Mouse (Mus musculus): ENCODE measurements around the gene Reck. TPM values are rescaled to one million over a fixed set of nuclear protein-coding genes. Genes with fewer than 3 reads are reported as not detected.

Gene Reck
- 12.8 and 14.6 TPM in 2 replicates for polyA plus RNA-seq (2016; fragmentation: Nextera tagmentation; extraction: Ambion mirVana)

DNA sequence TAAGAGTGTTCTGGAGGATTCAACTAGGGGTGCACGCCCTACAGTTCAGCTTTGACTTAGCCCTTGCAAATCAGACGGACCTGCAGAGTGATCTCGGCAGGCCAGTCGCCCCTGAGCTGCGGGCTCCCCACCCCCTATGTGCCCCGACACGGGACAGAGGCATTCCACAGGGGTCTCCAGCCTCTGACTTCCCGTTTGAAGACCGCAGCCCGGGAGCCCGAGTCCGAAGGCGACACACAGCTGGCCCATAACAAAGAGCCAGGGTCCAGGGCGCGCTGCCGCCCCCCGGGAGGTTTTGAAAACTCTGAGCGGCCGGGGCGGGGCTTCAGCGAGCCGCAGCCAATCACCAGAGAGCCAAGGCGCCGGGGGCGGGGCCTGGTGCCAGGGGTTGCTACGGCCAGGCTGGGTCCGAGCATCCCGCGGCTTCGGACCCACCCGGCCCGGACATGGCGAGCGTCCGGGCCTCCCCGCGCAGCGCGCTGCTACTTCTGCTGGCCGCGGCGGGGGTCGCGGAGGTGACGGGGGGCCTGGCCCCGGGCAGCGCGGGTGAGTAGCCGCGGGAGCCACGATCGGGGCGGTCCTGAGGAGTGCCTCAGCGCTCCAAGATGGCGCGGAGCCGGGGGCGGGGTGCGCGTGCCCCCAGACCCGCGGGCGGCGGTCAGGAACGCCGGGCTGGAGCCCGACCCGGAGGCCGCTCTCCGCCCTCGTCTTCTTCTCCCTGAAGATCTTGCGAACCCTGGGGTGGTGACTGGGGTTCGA is at the start of gene Reck:
Gene Reck, plus strand, starts transcription at position 371 of the 759 bp plus-strand sequence.
- H3K4me2 ChIP-seq = peak within 1 kb of the TSS; percentile 97
- peaks cover 37% of the 10 kb centered on the region for H3K4me1 ChIP-seq (replicated peaks)
- H3K4me3 ChIP-seq = peak within 1 kb of the TSS; percentile 99
- H3K9ac ChIP-seq = peak within 1 kb of the TSS; percentile 89
- under 1% methylated on average over 70 of the region's 73 CpGs for WGBS
- H3K9me3 ChIP-seq (replicated peaks) = no peaks in the 10 kb centered on the region
- no peaks in the 10 kb centered on the region for H3K36me3 ChIP-seq
- H3K27me3 ChIP-seq (replicated peaks) = no peaks in the 10 kb centered on the region
- peak within 1 kb of the TSS; percentile 72 for H3K27ac ChIP-seq (ENCODE audit: poor library complexity, severe bottlenecking)
- ATAC-seq (ENCODE audit: insufficient number of reproducible peaks, low FRiP score) = peak; percentile 91

DNA sequence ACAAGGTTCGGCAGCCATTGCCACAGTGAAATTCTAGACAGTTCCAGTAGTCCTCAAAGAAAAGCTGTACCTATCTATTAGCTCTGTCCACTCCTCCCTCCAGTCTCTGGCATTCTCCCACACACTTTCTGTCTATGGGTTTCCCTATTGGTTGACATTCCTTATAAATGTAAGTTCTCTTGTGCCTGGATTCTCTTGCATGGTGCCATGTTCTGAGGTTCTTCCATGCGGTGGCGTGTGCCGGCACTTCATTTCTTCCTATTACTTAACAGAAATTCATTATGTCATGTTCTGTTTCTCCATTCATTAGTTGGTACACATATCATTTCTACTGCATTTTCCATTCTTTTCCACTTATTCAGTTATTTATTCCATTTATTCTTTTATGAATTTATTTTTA is 46.5 kb upstream of the Reck start:
- H3K4me3 ChIP-seq = no peak overlapping the region
- no peak overlapping the region for H3K9ac ChIP-seq
- H3K27ac ChIP-seq (ENCODE audit: poor library complexity, severe bottlenecking) = no peak overlapping the region
- ATAC-seq (ENCODE audit: insufficient number of reproducible peaks, low FRiP score) = no peak
- no peaks in the 10 kb centered on the region for H3K27me3 ChIP-seq (replicated peaks)
- WGBS = 87% methylated on average over 4 of the region's 4 CpGs
- H3K4me2 ChIP-seq = no peak overlapping the region
- H3K36me3 ChIP-seq = no peaks in the 10 kb centered on the region
- H3K4me1 ChIP-seq (replicated peaks) = peaks cover 2% of the 10 kb centered on the region; the same call in 1 of the 2 replicates
- no peaks in the 10 kb centered on the region for H3K9me3 ChIP-seq (replicated peaks)

DNA sequence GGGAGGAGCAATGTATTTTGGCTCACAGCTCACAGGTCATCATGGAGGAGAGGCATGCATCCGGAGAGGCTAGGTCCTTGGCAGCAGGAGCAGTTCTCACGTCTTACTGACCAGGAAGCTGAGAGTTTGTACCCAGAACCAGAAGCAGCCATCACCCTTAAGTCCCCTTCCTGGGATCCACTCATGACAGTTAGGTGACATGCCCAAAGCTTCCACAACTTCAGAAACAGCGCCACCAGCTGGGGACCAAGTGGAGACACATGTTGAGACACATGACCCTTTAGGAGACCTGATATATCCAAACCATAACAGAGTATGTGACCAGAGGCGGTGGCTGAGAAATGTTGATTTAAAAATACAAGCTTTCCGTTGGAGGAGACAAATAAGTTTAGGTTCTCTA is 43.3 kb upstream of the Reck start:
- no peaks in the 10 kb centered on the region for H3K9me3 ChIP-seq (replicated peaks)
- WGBS = 66% methylated on average over 5 of the region's 5 CpGs
- H3K27me3 ChIP-seq (replicated peaks) = no peaks in the 10 kb centered on the region
- H3K4me3 ChIP-seq = no peak overlapping the region
- H3K27ac ChIP-seq (ENCODE audit: poor library complexity, severe bottlenecking) = no peak overlapping the region
- no peak for ATAC-seq (ENCODE audit: insufficient number of reproducible peaks, low FRiP score)
- H3K4me1 ChIP-seq (replicated peaks) = peaks cover 2% of the 10 kb centered on the region
- no peak overlapping the region for H3K4me2 ChIP-seq
- H3K36me3 ChIP-seq = no peaks in the 10 kb centered on the region
- H3K9ac ChIP-seq = no peak overlapping the region

DNA sequence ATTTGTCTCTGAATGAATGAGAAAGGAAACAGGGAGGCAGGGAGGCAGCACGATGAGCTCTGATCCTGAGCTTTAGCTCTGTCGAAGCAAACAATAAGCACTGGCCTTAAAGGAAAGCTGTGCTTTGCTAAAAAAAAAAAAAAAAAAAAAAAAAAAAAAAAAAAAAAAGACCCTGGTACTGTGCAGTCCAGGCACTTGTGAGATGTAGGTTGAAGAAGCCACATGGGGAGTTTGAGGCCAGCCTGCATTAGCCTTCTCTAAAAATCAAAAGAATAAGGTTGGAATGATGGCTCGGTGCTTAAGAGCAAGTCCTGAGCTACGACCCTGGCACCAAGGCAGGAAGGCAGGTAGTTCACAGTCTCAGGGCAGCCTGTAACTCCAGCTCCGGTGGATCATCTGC is 41.6 kb upstream of the Reck start:
- WGBS = 66% methylated on average over 5 of the region's 5 CpGs

DNA sequence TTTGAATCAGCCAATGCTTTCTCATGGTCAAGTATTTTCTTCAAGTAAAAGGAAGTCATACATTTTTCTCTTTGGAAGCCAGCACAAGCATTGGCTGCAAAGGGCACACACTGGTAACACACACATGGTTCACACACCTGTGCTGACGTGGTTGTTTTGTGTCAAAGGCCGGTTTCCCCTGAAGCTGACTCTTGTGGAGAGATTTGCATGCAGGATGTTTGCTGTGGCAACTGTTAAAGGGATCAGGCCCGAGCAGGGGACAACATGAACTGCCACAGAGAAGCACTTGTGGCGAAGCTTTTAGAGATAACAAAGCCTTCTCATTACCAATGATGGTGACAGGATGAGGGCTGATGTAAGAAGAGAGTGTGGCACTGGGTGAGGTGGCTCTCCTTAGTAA is 40.6 kb upstream of the Reck start:
- Histone ChIP-seq H3K27ac (ENCODE audit: poor library complexity, severe bottlenecking) (no peak overlapping the region), H3K9ac (no peak overlapping the region), H3K4me1 (replicated peaks) (peaks cover 10% of the 10 kb centered on the region), H3K4me3 (no peak overlapping the region), H3K36me3 (no peaks in the 10 kb centered on the region), H3K9me3 (replicated peaks) (no peaks in the 10 kb centered on the region), H3K27me3 (replicated peaks) (no peaks in the 10 kb centered on the region), H3K4me2 (no peak overlapping the region)
- 30% methylated on average over 4 of the region's 4 CpGs for WGBS
- ATAC-seq (ENCODE audit: insufficient number of reproducible peaks, low FRiP score) = no peak

More for the DNA sequence above, 41.6 kb upstream of the Reck start:
- no peak overlapping the region for H3K27ac ChIP-seq (ENCODE audit: poor library complexity, severe bottlenecking)
- no peaks in the 10 kb centered on the region for H3K27me3 ChIP-seq (replicated peaks)
- H3K4me1 ChIP-seq (replicated peaks) = peaks cover 10% of the 10 kb centered on the region
- no peaks in the 10 kb centered on the region for H3K36me3 ChIP-seq
- ATAC-seq (ENCODE audit: insufficient number of reproducible peaks, low FRiP score) = no peak
- H3K9ac ChIP-seq = no peak overlapping the region
- H3K4me2 ChIP-seq = no peak overlapping the region
- H3K4me3 ChIP-seq = no peak overlapping the region
- H3K9me3 ChIP-seq (replicated peaks) = no peaks in the 10 kb centered on the region

DNA sequence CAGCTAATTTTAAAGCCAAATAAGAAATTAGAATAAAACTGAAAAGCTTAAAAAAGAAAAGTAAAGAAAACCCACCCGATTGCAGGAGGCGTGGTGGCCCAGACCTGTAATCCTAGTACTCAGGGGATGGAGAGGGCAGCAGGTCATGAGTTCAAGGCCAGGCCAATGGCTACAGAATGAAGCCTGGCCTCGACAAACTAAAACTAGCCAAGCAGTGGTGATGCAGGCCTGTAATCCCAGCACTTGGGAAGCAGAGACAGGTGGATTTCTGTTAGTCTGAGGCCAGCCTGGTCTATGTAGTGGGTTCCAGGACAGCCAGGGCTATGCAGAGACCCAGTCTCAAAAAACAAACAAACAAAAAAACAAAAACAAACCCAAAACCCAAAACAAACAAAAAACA is 37.0 kb upstream of the Reck start:
- peaks cover 4% of the 10 kb centered on the region for H3K9me3 ChIP-seq (replicated peaks)
- H3K4me1 ChIP-seq (replicated peaks) = peaks cover 10% of the 10 kb centered on the region
- 70% methylated on average over 3 of the region's 3 CpGs for WGBS
- no peak overlapping the region for H3K4me3 ChIP-seq
- no peak overlapping the region for H3K4me2 ChIP-seq
- no peak for ATAC-seq (ENCODE audit: insufficient number of reproducible peaks, low FRiP score)
- no peak overlapping the region for H3K27ac ChIP-seq (ENCODE audit: poor library complexity, severe bottlenecking)
- H3K27me3 ChIP-seq (replicated peaks) = no peaks in the 10 kb centered on the region
- no peaks in the 10 kb centered on the region for H3K36me3 ChIP-seq
- no peak overlapping the region for H3K9ac ChIP-seq

DNA sequence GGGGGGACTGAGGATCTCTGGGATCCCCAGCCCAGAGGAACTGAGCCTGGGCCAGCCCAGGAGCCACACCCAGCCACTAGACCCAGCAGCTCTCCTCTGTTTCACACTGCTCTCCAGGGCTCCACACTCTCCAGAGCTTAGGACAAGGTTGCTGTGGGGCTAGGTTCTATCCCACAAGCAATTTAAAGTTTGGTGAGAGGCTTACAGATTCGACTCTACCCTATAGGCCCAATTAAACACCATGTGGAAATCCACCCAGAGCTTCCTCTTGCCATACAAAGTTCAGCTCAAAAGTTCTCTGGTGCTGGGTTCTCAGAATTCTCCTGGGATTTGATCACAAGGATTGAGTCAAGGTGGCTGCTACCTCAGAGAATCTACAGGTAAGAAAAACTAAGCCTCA is 35.2 kb upstream of the Reck start, which contains the start of gene Olfr157:
Gene Olfr157, minus strand, starts transcription at position 101 of the 400 bp plus-strand sequence.
- no peak within 1 kb of the TSS for H3K27ac ChIP-seq (ENCODE audit: poor library complexity, severe bottlenecking)
- peaks cover 4% of the 10 kb centered on the region for H3K9me3 ChIP-seq (replicated peaks)
- no peak within 1 kb of the TSS for H3K4me2 ChIP-seq
- no peaks in the 10 kb centered on the region for H3K36me3 ChIP-seq
- ATAC-seq (ENCODE audit: insufficient number of reproducible peaks, low FRiP score) = no peak
- H3K9ac ChIP-seq = no peak within 1 kb of the TSS
- 69% methylated on average over 1 of the region's 1 CpGs for WGBS
- peaks cover 10% of the 10 kb centered on the region for H3K4me1 ChIP-seq (replicated peaks)
- no peaks in the 10 kb centered on the region for H3K27me3 ChIP-seq (replicated peaks)
- H3K4me3 ChIP-seq = no peak within 1 kb of the TSS

DNA sequence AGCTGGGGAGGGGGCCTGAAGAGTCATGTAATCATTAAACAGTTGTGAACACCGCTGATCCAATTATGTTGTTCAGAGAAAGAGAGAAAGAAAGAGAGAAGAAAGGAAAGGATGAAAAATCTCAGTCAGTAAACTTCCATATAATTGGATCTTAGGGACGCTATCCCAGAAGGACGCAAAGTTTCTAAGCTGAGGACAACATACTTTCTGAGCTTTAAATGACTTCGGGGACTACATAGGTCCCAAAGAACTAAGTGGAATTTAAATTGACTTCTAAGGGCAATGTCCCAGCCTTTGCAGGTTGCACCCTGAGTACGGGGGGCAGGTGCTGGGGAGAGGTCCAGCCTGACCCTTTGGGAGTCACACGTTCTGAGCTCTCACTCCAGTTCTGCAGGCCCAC is 24.1 kb upstream of the Reck start, which contains the start of gene Olfr155:
Gene Olfr155, plus strand, starts transcription at position 301 of the 400 bp plus-strand sequence.
- 81% methylated on average over 6 of the region's 6 CpGs for WGBS
- H3K36me3 ChIP-seq = no peaks in the 10 kb centered on the region

DNA sequence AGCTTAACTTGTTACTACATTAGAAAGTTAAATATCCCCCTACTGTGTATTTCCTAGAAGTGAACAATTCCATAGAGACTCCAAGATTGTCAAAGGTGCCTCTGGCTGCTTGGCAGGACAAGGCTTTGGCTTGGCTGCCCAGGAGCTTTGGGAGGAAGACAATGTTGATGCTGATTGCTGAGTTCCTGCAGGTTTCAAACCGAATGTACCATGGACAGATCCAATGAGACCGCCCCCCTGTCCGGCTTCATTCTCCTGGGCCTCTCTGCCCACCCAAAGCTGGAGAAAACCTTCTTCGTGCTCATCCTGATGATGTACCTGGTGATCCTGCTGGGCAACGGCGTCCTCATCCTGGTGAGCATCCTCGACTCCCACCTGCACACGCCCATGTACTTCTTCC is 21.2 kb upstream of the Reck start:
- H3K27ac ChIP-seq (ENCODE audit: poor library complexity, severe bottlenecking) = no peak overlapping the region
- no peak overlapping the region for H3K4me3 ChIP-seq
- peaks cover 10% of the 10 kb centered on the region for H3K4me1 ChIP-seq (replicated peaks)
- WGBS = 63% methylated on average over 8 of the region's 8 CpGs
- no peak overlapping the region for H3K4me2 ChIP-seq
- no peaks in the 10 kb centered on the region for H3K27me3 ChIP-seq (replicated peaks)
- no peaks in the 10 kb centered on the region for H3K9me3 ChIP-seq (replicated peaks)
- no peak for ATAC-seq (ENCODE audit: insufficient number of reproducible peaks, low FRiP score)
- no peaks in the 10 kb centered on the region for H3K36me3 ChIP-seq
- no peak overlapping the region for H3K9ac ChIP-seq

More for the DNA sequence above, 24.1 kb upstream of the Reck start, which contains the start of gene Olfr155:
- Histone ChIP-seq H3K27me3 (replicated peaks) (no peaks in the 10 kb centered on the region), H3K4me1 (replicated peaks) (peaks cover 10% of the 10 kb centered on the region), H3K27ac (ENCODE audit: poor library complexity, severe bottlenecking) (no peak within 1 kb of the TSS), H3K4me3 (no peak within 1 kb of the TSS), H3K9ac (no peak within 1 kb of the TSS), H3K4me2 (no peak within 1 kb of the TSS), H3K9me3 (replicated peaks) (no peaks in the 10 kb centered on the region)
- no peak for ATAC-seq (ENCODE audit: insufficient number of reproducible peaks, low FRiP score)

DNA sequence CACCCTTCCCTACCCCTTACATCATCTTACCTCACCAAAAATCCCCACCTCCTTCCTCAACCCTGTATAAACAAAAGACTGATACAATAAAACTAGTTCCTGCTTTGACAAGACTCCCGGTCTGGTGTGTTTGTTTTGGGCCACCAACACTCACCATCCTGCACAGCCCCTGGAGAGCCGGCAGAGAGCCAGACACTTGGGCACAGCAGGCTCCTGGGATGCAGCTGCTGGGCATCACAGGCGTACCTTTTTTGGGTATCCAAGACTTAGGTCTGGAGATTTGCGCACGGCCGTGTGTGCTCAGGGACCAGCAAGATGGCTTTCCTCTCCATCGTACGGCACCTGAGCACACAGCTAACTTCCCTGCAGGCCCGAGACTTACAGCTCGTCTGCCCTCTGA is 15.4 kb upstream of the Reck start:
- no peak for ATAC-seq (ENCODE audit: insufficient number of reproducible peaks, low FRiP score)
- H3K4me2 ChIP-seq = no peak overlapping the region
- H3K4me3 ChIP-seq = no peak overlapping the region
- no peaks in the 10 kb centered on the region for H3K9me3 ChIP-seq (replicated peaks)
- WGBS = 72% methylated on average over 10 of the region's 10 CpGs
- H3K36me3 ChIP-seq = no peaks in the 10 kb centered on the region
- H3K27ac ChIP-seq (ENCODE audit: poor library complexity, severe bottlenecking) = no peak overlapping the region
- H3K4me1 ChIP-seq (replicated peaks) = peaks cover 6% of the 10 kb centered on the region
- no peaks in the 10 kb centered on the region for H3K27me3 ChIP-seq (replicated peaks)
- H3K9ac ChIP-seq = no peak overlapping the region

DNA sequence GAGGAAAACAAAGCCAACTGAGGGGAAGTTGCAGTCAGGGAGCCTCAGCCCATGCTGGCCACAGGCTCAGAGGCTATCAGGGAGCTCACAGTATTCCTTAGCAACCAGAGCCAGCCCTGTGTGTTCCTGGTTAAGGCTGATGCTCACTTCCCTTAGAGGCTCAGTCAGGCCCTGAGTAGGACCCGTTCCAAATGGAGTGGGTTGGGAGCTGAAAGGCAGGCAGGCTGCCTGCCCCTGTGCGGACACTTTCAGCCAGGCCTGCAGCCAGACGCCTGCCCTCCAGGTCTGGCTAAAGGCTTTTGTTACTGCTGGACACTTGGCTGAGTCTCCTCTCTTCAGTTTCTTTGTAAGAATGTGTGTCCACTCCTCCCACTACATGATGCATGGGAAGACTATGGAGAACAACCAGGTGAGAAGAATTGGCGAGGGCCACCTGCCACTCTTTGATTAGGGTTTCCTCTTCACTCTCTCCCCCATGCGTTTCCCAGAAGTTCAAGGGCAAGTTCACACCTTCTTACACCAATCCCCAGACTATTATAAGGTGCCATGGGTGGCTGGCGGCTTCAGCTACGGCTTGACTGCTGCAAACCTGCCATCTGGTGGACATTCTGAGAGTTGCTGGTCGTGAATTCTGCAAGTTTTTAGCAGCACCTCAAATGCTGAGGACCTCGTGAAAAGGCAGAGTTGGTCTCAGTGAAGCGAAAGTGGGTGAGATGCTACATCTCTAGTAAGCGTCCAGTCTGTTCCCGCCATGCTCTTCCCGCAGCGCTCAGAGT is 14.4 kb upstream of the Reck start:
- Histone ChIP-seq H3K27ac (ENCODE audit: poor library complexity, severe bottlenecking) (no peak overlapping the region), H3K4me2 (peak overlapping the region; percentile 26; the same call in 1 of the 2 replicates), H3K36me3 (no peaks in the 10 kb centered on the region), H3K4me3 (no peak overlapping the region), H3K9me3 (replicated peaks) (no peaks in the 10 kb centered on the region), H3K27me3 (replicated peaks) (no peaks in the 10 kb centered on the region), H3K9ac (no peak overlapping the region), H3K4me1 (replicated peaks) (peaks cover 6% of the 10 kb centered on the region)
- no peak for ATAC-seq (ENCODE audit: insufficient number of reproducible peaks, low FRiP score)
- WGBS = 15% methylated on average over 14 of the region's 14 CpGs

Measured in heart, embryonic 12.5 days (tissue).